Mouse (Mus musculus): ENCODE measurements around the gene Car9.

Gene Car9

GRCm38 (mm10) chr4:43562769-43563600 lies 56.2 kb downstream of the Car9 start:
- no peak for DNase-seq (ENCODE audit: low spot score)

Measured in embryo, embryonic 10 days (tissue).